Mouse (Mus musculus): ENCODE measurements around the gene Enpep.

DNA sequence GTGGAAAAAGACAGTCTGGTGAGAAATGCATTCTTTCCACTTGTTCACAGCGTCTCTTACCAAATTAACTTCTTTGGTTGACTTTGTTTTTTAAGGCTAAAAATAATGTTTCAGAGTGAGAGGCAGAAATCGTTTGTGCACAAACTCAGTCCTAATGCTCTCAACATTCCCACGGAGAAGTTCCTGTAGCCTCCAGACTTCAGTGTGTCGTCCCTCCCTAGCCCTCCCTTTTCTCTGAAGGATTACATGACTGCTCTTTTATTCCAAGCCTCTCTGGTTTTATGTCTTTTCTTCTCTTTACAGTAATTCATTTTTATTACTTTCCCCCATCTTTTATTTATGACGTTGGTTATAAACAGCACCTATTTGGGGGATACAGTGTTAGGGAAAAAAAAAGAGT is 22.6 kb downstream of the Enpep start:
- TF ChIP-seq POLR2A (IDR thresholded peaks at IDR 0.05; ENCODE audit: control insufficient read depth, low read depth, low read length) (no peak), CTCF (IDR thresholded peaks at IDR 0.05; ENCODE audit: control insufficient read depth, insufficient read depth, insufficient replicate concordance, low read depth, low read length) (no peak)
